ENCODE assay signal across 25 mouse cellular contexts in genomic region chr14:57894346-57894745, GRCm38 (mm10).
"Had no signal": no experiment of that assay in that cellular context is flagged by ENCODE, and none has a peak within 500 bp of the region (broad histone marks: within the 10 kb centered on the region; RNA-seq: fewer than 3 reads in every experiment).

No protein-coding gene starts in this region.

- H3K4me3 ChIP-seq: gastrocnemius, adult 2 months; heart, adult 2 months; heart, embryonic 12.5 days; hindbrain, embryonic 10.5 days; hindbrain, embryonic 13.5 days; hindbrain, embryonic 15.5 days; kidney, embryonic 15.5 days; limb, embryonic 13.5 days; limb, embryonic 15.5 days; liver, embryonic 12.5 days had no signal

- H3K9me3 ChIP-seq: heart, embryonic 12.5 days; hindbrain, embryonic 10.5 days; hindbrain, embryonic 13.5 days; hindbrain, embryonic 15.5 days; kidney, embryonic 15.5 days; limb, embryonic 13.5 days; limb, embryonic 15.5 days; liver, embryonic 12.5 days had no signal

- H3K36me3 ChIP-seq: heart, embryonic 12.5 days; hindbrain, embryonic 10.5 days; hindbrain, embryonic 13.5 days; hindbrain, embryonic 15.5 days; kidney, embryonic 15.5 days; limb, embryonic 13.5 days; limb, embryonic 15.5 days; liver, embryonic 12.5 days had no signal

- H3K27ac ChIP-seq: gastrocnemius, adult 2 months; heart, adult 2 months; hindbrain, embryonic 10.5 days; hindbrain, embryonic 13.5 days; hindbrain, embryonic 15.5 days; hindbrain, postnatal 0 days; kidney, embryonic 15.5 days; kidney, postnatal 0 days; limb, embryonic 13.5 days; limb, embryonic 15.5 days; liver, embryonic 12.5 days; liver, embryonic 14.5 days had no signal

- H3K4me1 ChIP-seq: hindbrain, embryonic 13.5 days; hindbrain, embryonic 15.5 days; limb, embryonic 13.5 days; limb, embryonic 15.5 days had no signal

- H3K27me3 ChIP-seq: heart, embryonic 12.5 days; hindbrain, embryonic 13.5 days; hindbrain, embryonic 15.5 days; kidney, embryonic 15.5 days; limb, embryonic 13.5 days; limb, embryonic 15.5 days; liver, embryonic 12.5 days had no signal

- DNase-seq: gastrocnemius, adult 2 months; gastrocnemius, postnatal 10 days; gastrocnemius, postnatal 25 days; heart, adult 2 months; heart, postnatal 10 days; heart, postnatal 4 days; kidney, adult 11 months; kidney, adult 2 months; kidney, adult 9 months; kidney, postnatal 14 days; kidney, postnatal 36 days; layer of hippocampus, adult 9-11 months; layer of hippocampus, postnatal 36 days; left cerebral cortex, postnatal 4 days had no signal
